Mouse (Mus musculus): ENCODE measurements around the gene Ephx1.

GRCm38 (mm10) chr1:181003790-181004189, 16.9 kb downstream of the Ephx1 start:
- no peak for TF ChIP-seq CTCF (IDR thresholded peaks at IDR 0.05; ENCODE audit: insufficient read depth, low read depth, low read length)
- no peak for TF ChIP-seq POLR2A (IDR thresholded peaks at IDR 0.05; ENCODE audit: insufficient read depth, low read depth, low read length)
